Mouse (Mus musculus): ENCODE results near the gene Gm47289.
A peak's percentile ranks its signal among the peaks of the same experiment; 100 is the strongest.

Gene Gm47289

DNA sequence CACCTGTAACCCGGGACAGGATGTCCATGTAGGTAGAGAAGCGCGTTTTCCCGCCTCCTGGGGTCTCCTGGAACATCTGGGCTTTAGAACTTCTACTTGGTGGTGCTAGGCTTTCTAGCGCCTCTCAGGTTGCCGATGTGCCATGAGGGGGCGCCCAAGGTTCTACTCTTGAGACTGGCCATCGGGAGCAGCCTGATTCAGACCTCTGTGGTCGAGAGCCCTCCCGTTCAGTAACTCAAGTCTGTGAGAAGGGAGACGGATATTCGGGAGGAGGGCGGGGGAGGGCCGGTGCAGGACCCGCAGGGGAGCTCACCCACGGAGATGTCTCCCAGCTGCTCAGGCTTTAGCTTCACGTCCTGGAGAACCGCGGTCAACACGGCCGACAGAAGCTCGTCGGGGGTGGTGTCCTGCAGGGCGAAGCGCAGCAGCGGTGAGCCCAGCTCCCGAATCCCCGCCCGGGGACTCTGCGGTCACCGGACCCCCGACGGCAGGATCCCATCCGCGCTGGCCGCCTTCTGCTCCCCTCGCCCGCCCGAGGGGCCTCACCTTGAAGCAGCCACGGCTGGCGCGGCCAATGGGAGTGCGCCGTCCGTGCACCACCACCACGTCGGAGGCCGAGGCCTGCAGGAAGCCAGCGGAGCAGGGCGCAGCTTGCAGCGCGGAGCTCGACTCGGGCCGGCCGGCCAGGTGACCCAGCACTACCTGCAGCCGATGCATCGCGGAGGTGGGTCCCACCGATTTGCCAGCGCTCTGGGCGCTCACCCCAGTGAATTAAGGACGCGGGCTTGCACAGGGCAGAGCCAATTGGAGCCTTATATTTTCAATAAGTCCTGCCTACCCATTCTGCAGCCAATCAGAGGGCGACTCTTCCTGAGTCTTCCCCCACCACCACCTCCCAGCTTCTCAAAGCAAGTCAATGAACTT lies 2.4 kb upstream of the Gm47289 start, which contains the start of gene Acaa1b:
Gene Acaa1b (minus strand): TSS at position 816 of the 924 bp plus-strand sequence.
- DNase-seq (ENCODE audit: low spot score): peak; percentile 36

DNA sequence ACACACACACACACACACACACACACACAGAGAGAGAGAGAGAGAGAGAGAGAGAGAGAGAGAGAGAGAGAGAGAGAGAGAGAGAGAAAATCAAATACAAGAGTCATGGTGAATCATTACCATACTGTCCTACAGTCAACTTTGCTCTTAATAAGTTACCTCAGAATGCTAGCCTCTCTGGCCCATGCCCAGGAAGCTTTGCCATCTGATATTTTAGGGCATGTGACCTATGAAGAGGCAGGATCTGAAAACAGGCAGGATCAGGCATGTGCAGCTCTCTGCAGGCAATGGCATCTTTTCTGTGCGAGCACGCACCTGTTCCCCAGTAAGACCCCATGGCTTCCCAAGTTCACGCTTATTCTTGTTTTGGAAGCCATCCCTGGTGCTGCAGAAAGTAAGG lies 1.7 kb downstream of the Gm47289 start:
- DNase-seq (ENCODE audit: low spot score): no peak

DNA sequence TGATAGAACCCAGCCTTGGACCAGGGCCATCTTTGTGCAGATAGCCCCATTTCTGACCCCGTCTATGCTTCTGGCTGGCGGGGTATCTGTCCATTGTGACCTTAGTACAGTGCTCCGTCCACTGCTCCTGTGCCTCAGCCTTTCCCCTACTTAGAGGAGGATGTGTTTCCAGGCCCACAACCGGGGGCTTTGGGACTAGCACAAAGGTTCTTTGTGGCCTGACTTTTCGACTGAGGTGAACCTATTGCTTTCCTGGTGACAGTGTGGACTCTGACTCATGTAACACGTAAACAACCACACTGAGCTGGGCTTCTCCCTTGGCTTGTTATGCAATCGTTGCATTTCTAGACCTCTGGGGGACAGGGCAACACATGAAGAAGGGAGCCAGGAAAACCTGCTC lies 5.8 kb downstream of the Gm47289 start:
- DNase-seq (ENCODE audit: low spot score): no peak

DNA sequence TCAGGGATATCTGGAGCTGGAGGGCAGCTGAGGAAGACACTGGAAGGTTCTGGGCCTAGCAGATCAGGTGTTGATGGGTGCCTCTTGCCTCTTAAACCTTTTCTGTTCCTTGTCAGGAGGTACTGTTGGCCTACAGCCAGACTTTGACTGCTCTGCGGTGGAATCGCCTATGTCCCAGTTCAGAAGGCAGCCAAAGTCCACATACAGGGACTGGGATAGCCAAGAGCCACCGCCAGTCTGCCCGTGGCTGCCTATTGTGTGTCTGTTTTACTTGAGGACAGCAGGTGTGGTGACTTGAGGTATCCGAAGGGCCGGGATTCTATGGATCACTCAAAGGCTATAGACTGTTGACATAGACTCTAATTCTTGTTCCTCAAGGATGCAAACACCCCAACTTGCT lies 6.6 kb downstream of the Gm47289 start:
- DNase-seq (ENCODE audit: low spot score): no peak

DNA sequence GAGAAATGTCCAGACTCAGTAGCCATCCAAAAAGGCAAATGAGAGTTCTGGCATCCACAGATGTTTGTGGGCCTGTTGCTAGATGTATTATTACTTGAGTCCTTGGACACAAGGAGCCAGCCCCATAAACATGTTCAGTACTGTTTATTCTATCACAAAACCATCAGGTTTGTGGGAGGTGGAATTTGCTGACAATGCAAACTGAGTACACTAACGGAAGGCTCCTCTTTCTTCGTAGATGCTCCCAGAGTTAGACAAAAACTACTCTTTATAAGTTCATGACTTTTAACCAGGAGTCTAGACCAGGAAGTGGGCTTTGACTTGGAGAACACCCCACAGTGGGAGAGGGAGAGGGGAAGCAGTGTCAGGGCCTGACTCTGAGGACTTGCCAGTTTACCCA lies 8.6 kb downstream of the Gm47289 start:
- no peak for DNase-seq (ENCODE audit: low spot score)

DNA sequence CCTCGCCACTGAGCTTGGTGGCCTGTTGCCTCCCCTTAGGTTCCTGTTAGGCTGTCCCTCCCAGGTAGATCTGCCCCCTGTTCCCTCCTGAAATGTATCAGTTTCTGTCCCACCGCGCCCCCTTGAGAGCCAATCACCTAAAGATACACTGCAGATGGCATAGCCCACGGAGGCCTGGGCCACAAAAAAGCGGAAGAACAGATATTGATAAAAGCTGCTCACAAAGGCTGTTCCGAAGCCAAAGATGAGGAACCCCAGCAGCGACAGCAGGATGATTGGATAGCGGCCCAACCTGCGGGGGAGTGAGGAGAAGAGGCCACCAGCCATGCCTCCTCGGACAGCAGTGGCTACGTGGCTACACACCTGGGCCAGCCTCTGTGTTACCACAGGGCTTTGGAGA lies 20.3 kb downstream of the Gm47289 start:
- no peak for DNase-seq (ENCODE audit: low spot score)

DNA sequence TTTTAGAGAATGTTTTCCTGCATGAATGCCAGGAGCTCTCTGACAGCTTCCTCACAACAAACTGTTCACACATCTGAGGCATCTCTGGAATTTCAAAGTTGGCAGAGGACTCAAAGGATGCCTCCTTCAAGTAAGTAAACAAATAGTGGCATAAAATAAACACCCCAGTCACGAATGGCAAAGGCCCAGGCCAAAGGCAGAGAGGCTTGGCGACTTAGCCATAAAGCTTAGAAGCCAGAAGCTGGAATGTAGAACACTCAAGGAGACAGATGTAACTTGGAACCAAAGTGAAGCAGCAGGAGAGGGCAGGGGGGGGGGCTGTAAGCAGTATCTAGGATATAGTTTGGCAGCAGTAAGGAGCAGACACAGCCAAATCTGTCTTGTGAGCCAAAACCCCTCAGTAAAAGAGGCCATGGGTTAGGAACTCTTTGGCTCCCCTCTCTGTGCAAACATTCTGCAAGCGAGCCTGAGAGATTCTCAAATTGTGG lies 22.3 kb downstream of the Gm47289 start:
- no peak for DNase-seq (ENCODE audit: low spot score)

DNA sequence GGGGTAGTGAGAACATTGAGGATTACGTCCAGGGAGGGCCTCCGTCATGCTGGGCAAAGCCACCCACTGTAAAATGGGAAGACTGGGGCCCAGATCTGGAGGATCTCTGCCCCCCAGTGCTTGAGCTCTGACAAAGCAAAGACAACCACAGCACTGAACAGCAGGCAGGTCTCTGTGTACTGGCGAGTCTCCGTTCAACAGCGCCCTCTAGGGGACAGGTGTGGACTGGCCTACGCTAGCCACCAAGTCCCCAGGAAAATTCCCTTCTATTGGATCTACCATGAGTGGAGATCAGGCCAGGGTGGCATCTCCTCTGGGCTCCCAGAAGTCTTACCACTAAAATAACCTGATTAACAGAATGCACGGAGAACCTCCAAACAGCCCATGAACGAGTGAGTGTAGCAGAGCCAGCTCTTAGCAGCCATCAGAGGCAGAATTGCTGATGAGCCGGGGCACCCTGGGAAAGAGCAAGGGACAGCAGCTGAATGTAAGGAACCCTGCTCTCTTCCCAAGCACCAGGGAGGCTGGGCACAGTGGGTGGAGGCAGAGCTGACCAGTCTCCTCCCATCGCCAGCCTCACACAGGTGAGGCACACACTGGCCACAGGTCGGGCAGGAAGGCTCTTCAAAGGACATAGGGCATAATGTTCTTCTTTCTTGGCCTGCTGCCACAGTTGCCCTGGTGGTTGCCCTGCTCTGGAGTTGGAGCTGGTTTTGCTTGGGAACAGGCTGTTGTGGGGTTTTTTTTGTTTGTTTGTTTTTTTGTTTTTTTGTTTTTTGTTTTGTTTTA lies 33.4 kb downstream of the Gm47289 start:
- no peak for DNase-seq (ENCODE audit: low spot score)

DNA sequence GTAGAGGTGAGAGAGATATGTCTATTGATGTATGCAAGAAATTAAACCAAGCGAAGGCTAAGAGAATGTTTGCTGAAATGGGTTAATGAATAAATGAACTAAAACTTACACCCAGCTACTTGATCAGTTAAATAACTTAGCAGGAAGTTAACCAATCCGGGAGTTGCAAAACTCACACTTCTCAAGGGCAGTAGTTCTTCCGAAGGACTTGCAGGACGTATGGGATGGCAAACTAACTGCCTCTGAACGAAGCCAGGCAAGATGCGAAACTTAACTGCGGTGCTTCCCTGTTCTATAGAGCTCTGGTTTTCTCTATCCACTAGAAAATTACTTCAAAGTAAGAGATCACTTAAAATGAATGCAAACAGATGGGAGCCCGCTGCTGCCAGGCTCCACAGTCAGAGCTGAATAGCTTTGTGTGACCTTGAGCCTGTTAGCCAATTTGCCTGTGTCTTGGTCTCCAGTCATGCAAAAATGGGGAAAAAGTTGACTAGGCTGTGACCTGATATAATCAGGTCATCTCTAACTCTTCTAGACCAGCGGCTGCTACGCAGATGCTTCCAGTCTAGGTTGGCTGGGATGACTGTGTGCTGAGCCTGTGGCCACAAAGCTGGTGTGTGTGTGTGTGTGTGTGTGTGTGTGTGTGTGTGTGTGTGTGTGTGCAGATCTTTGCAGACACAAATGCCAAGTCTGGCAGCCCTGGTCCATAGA lies 40.3 kb downstream of the Gm47289 start:
- DNase-seq (ENCODE audit: low spot score): no peak

DNA sequence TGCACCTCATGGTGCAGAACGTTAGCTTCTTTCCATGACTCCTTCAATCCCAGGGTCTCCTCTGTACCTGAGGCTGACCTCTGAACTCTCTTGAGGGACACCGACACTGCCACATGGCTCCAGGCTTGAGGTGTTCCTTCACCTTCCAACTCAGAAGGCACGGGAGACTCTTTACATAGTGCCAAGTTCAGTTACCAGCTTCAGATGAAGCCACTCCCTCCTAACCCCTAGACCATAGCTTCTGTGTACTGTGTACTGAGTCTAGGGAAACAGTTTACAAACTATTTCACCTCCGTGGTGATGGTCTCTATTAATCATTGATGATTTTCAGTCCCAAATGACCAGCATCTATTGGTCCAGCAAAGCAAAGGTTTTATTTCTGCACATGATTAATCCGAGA lies 42.7 kb downstream of the Gm47289 start:
- no peak for DNase-seq (ENCODE audit: low spot score)

DNA sequence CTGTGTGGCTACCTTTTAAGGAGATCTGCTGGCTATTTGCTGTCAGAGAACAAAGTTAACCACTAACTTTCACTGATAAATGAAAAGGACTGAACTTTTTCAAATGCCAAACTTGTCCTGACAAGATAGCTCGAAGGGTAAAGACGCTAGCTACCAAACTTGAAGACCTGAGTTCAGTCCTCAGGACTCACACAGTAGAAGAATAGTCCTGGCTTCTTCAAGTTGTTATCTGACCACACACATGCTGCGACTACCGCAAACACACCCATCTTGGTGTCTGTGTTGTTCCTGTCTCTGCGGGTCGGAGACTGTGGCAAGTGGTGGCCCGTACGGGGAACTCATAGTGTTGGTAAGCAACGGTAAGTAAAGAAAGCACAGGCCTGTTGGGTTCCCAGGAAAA lies 44.7 kb downstream of the Gm47289 start:
- no peak for DNase-seq (ENCODE audit: low spot score)

DNA sequence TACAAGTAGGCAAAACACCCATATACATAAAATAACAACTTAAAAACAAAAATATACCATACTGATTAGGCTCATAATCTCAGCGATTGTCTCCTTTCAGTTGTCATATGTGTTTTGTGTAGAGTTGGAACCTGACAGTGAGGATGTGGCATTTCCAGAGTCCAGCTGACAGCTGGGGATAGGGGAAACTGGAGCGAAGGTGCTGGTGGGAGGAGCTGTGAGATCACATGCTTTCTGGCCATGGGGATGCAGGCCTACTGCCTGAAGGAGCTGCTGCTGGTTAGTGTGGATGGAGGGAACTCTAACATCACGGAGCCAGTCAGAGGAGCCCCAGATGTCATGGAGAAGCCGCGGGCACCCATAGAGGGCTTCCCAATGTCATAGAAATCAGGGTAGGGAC lies 46.8 kb downstream of the Gm47289 start:
- no peak for DNase-seq (ENCODE audit: low spot score)

DNA sequence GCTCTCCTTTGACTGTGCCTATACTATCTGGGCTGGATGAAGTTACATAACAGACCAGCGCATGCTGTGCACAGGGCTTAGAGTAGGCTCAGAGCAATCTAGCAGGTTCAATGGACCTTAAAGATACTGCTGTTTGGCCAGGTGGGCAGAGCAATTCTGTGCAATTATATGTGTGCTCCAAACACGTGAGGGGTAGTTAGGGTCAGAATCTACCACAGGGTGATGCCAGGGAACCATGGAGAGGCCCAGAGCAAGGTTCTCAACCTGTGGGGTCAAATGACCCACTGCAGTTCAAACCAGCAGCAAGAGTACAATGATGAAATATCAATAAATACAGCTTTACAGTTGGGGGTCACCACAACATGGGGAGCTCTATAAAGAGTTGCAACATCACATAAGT lies 47.7 kb downstream of the Gm47289 start:
- DNase-seq (ENCODE audit: low spot score): no peak

DNA sequence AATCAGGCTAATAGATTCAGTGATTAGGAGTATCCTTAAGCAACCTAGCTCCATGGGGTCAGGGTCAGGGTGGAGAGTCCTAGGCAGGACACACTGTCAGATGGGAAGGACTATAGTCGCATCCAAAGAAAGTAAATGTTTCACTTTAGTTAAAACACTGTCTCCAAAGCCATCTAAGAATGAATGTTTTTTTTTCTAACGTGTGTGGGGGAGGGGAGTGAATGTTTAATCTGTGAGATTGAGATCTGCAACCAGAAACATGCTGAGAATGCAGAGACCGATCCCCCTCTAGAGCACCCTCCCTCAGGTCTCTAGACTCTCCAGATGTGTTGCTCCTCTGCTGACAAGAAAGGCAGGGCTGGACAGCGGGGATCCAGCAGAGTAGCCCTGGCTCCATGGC lies 48.2 kb downstream of the Gm47289 start:
- no peak for DNase-seq (ENCODE audit: low spot score)

DNA sequence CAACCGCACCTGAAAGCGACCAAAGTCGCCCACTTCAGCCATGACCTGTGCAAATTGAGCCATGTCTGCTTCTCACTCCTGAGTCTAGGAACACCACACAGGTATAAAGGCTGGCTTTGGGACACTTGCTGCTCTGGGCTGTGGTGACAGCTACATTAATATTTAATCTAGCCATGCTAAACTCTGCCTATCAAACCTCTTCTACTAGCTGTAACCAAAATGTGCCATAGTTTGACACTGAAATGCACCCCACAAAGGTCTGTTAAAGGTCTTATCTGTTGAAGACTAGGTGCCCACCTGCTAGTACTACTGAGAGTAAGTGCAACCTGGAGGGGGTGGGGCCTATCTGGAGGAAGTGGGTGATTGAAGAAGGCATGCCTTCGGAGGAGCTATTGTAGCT lies 50.0 kb downstream of the Gm47289 start, which contains the start of gene Slc22a13:
Gene Slc22a13 (minus strand): TSS at position 101 of the 400 bp plus-strand sequence.
- DNase-seq (ENCODE audit: low spot score): no peak
